ENCODE assay signal across 10 mouse cellular contexts in the genomic region with DNA sequence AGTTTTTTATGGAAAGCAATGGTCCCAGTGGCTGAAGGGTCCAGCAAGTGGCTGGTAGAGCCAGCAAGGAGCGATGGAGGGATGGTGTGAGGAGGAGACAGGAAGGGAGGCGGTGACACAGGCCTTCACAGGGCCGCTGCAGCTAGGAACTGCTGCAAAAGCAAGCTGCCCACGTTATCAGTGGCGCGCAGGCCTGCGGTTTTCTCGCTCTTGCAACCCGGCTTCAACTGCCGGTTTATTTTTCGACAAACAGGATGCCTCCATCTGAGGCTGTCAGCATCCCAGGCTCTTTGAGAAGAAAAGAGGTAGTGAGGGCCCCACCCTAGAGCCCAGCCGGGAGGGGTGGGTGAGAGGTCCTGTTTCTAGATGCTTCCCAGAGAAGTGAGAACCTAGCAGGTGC. TPM values are rescaled to one million over a fixed set of nuclear protein-coding genes. Genes with fewer than 3 reads are reported as not detected.
A peak's percentile ranks its signal among the peaks of the same experiment; 100 is the strongest.
DNase-seq lines count a peak whose midpoint lies in the region; ATAC-seq lines count a peak whose summit lies in the region.
"Had no signal": no experiment of that assay in that cellular context is flagged by ENCODE, and none has a peak within 500 bp of the region (broad histone marks: within the 10 kb centered on the region; RNA-seq: fewer than 3 reads in every experiment).

No protein-coding gene starts in this region.

- DNase-seq in heart, embryonic 10.5 days (ENCODE audit: low spot score): peak; percentile 85
- DNase-seq in heart, postnatal 25 days (ENCODE audit: low spot score): no peak
- peak; percentile 35 for DNase-seq in lung, postnatal 14 days
- DNase-seq in spleen, postnatal 4 days (ENCODE audit: low spot score in 2 of 2): peak; percentile 85 to 89
- no peak for DNase-seq in layer of hippocampus, adult 9-10 months (ENCODE audit: low spot score)
- no peak for DNase-seq in cerebellum, postnatal 36 days
- DNase-seq in layer of hippocampus, postnatal 25 days (ENCODE audit: extremely low spot score in 1 of 2, low spot score in 1 of 2): no peak
- DNase-seq: kidney, postnatal 10 days had no signal

- no peaks in the 10 kb centered on the region for H3K36me3 ChIP-seq in heart, embryonic 10.5 days

- 20% methylated on average over 12 of the region's 12 CpGs for WGBS in heart, embryonic 10.5 days

- no peak overlapping the region for H3K4me3 ChIP-seq in heart, embryonic 10.5 days

- peaks cover 9% of the 10 kb centered on the region for H3K4me1 ChIP-seq in heart, embryonic 10.5 days

- ATAC-seq in common myeloid progenitor, adult 5-6 weeks (replicated peaks; ENCODE audit: low read depth, poor library complexity, severe bottlenecking): peak; percentile 79

- intact Hi-C loops in heart, postnatal 25 days (cut with DNase I): no loop called here

- no peak overlapping the region for H3K27ac ChIP-seq in heart, embryonic 10.5 days

- peaks cover 44% of the 10 kb centered on the region for H3K27me3 ChIP-seq in heart, embryonic 10.5 days (ENCODE audit: insufficient read depth, poor library complexity, severe bottlenecking)
- H3K27me3 ChIP-seq: CH12.LX had no signal

- H3K9me3 ChIP-seq in heart, embryonic 10.5 days: no peaks in the 10 kb centered on the region

RNA-seq across cellular contexts. Expression of gene Runx1, which starts 24.4 kb away (rescaled TPM):
- polyA plus RNA-seq in heart, embryonic 10.5 days (2016; fragmentation: Nextera tagmentation; extraction: Ambion mirVana): 1.0 and 2.5 TPM in 2 replicates
- 1 to 10 TPM; 2.0 to 2.1 TPM for total RNA-seq in heart, postnatal 25 days (2021)
- 78.7 and 92.4 TPM in 2 replicates for total RNA-seq in common myeloid progenitor, adult 5-6 weeks (2017)
- 1 to 10 TPM in 1 of 2 experiments, under 1 TPM in 1; 0.74 to 2.1 TPM for total RNA-seq in layer of hippocampus, postnatal 25 days (2021)

Comparison
In these comparisons a context has a peak if more than half of its experiments do, and no peak if none do; other contexts are left out.
1. DNase-seq: peak in heart, embryonic 10.5 days (single experiment), lung, postnatal 14 days (single experiment) and spleen, postnatal 4 days (2 of 2); none in heart, postnatal 25 days (single experiment), layer of hippocampus, adult 9-10 months (single experiment), cerebellum, postnatal 36 days (0 of 2) and layer of hippocampus, postnatal 25 days (0 of 2).
2. RNA of gene Runx1, which starts 24.4 kb away (total RNA-seq): 78.7 to 92.4 TPM in common myeloid progenitor, adult 5-6 weeks; 0.74 to 2.1 TPM in layer of hippocampus, postnatal 25 days and 2.0 to 2.1 TPM in heart, postnatal 25 days; every median in the first group is over 10 times any median in the second.